Mouse (Mus musculus) liver, embryonic 15.5 days (tissue): ENCODE data around the gene Plcb4. TPM values are rescaled to one million over a fixed set of nuclear protein-coding genes. Genes with fewer than 3 reads are reported as not detected.
"Not testable (repeated sequence)": the region's sequence is repeated elsewhere in the genome, so short reads cannot be mapped to it uniquely, and the experiment has no call there.

ENCODE experiments used
- ATAC-seq: fragments of 200-750 bp; cut with Nextera tagmentation; 2 replicates; pipeline ENCODE4 v1.8.0; 2017; ENCODE audit warnings: moderate number of reproducible peaks, mild to moderate bottlenecking, moderate library complexity; ENCODE audit not compliant: insufficient read depth
- H3K27ac ChIP-seq: fragments of 300-500 bp; sonication (generic); replicated peaks from 2 replicates; pipeline ENCODE4 v1.5.1; 2015; ENCODE audit warnings: mild to moderate bottlenecking, inconsistent platforms
- H3K27me3 ChIP-seq: fragments of 300-500 bp; sonication (generic); 2 replicates; pipeline ENCODE4 v1.6.1; 2015; ENCODE audit warnings: mild to moderate bottlenecking, inconsistent platforms
- H3K36me3 ChIP-seq: fragments of 300-500 bp; sonication (generic); replicated peaks from 2 replicates; pipeline ENCODE4 v1.6.1; 2015; ENCODE audit warnings: moderate library complexity, mild to moderate bottlenecking, inconsistent platforms
- H3K4me1 ChIP-seq: fragments of 300-500 bp; sonication (generic); replicated peaks from 2 replicates; pipeline ENCODE4 v1.6.1; 2015; ENCODE audit warnings: inconsistent platforms
- H3K4me2 ChIP-seq: fragments of 300-500 bp; sonication (generic); 2 replicates; pipeline ENCODE4 v1.6.1; 2015; ENCODE audit warnings: moderate library complexity, mild to moderate bottlenecking, inconsistent platforms
- H3K4me3 ChIP-seq: fragments of 300-500 bp; sonication (generic); replicated peaks from 2 replicates; pipeline ENCODE4 v1.5.1; 2015; ENCODE audit warnings: mild to moderate bottlenecking, inconsistent platforms
- H3K9ac ChIP-seq: fragments of 300-500 bp; sonication (generic); 2 replicates; pipeline ENCODE4 v1.6.1; 2015; ENCODE audit warnings: moderate library complexity, mild to moderate bottlenecking, inconsistent platforms
- H3K9me3 ChIP-seq: fragments of 300-500 bp; sonication (generic); replicated peaks from 2 replicates; pipeline ENCODE4 v1.6.1; 2016; ENCODE audit warnings: inconsistent platforms
- WGBS: fragments of 180-500 bp; shearing (Covaris S2); methylation state at CpG from one replicate; pipeline ENCODE4 v1.1.7; 2015; ENCODE audit warnings: mixed read lengths; ENCODE audit not compliant: insufficient replicate concordance; 5-methylcytosine and 5-hydroxymethylcytosine counted together
- polyA plus RNA-seq: library from polyadenylated mRNA; unstranded; fragments of >200 nt; fragmentation: Nextera tagmentation; extraction: Ambion mirVana; gene quantifications from 2 replicates; pipeline ENCODE4 v1.2.1, GENCODE M21; 2015

The Plcb4 gene
- polyA plus RNA-seq, 1 experiment from 2014 or later = 1.6 TPM

DNA sequence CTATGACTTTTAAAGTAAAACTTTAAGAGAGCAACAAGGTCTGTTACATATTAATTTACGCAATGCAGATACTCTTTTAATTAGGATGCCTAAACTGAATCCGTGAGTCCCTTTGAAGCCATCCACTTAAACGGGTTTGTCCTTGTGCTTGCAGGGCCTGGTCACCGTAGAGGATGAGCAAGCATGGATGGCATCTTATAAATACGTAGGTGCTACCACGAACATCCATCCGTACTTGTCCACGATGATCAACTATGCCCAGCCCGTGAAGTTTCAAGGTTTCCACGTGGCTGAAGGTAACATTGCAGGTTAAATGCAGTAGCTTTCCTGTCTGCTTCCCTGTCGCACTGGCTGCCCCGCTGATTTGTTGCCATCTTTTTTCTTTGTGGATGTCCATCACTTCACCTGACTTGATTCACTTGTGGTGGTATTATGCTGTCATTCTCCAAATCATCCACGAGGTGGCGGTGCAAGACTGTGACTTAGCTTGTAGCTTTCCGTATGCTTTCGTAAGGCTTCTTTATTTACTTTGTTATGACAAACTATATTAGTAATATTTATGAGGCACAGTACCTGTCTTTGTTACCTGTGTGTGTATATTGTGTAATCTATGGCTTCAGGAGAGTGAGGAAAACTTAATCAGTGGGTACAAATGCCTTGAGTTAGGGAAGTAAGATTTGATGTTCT is 308.2 kb downstream of the Plcb4 start:
- ATAC-seq = no peak
- Histone ChIP-seq H3K4me2 (no peak overlapping the region), H3K27ac (no peak overlapping the region), H3K4me3 (no peak overlapping the region), H3K4me1 (no peaks in the 10 kb centered on the region), H3K9me3 (no peaks in the 10 kb centered on the region), H3K36me3 (no peaks in the 10 kb centered on the region), H3K27me3 (no peaks in the 10 kb centered on the region), H3K9ac (no peak overlapping the region)
- 50% methylated on average over 16 of the region's 16 CpGs for WGBS

- Histone ChIP-seq H3K4me2 (no peak overlapping the region), H3K36me3 (no peaks in the 10 kb centered on the region), H3K27me3 (no peaks in the 10 kb centered on the region), H3K4me3 (no peak overlapping the region), H3K4me1 (no peaks in the 10 kb centered on the region), H3K9ac (no peak overlapping the region), H3K9me3 (no peaks in the 10 kb centered on the region), H3K27ac (no peak overlapping the region)
- WGBS = 78% methylated on average over 12 of the region's 12 CpGs
- no peak for ATAC-seq
Observed at GRCm38 (mm10) chr2:135968159-135968558, 309.3 kb downstream of the Plcb4 start.

- WGBS = 74% methylated on average over 4 of the region's 4 CpGs
- Histone ChIP-seq H3K9me3 (no peaks in the 10 kb centered on the region), H3K4me2 (no peak overlapping the region), H3K4me1 (no peaks in the 10 kb centered on the region), H3K9ac (no peak overlapping the region), H3K36me3 (no peaks in the 10 kb centered on the region), H3K27me3 (no peaks in the 10 kb centered on the region), H3K4me3 (no peak overlapping the region), H3K27ac (no peak overlapping the region)
- no peak for ATAC-seq
Observed at GRCm38 (mm10) chr2:135970902-135971301, 312.1 kb downstream of the Plcb4 start.

DNA sequence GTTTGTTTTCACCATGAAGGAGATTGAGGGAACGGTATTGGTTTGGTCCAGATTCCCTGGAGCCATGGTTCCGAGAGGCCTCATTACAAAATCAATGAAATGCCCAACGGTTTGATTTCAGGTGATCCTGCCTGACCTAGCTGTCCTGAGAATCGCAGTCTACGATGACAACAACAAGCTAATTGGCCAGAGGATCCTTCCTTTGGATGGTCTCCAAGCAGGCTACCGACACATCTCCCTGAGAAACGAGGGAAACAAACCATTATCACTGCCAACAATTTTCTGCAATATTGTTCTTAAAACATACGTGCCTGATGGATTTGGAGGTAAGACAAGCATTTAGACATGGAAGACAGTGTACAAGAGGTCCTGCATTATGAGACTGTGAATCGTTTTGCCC is 317.2 kb downstream of the Plcb4 start:
- 69% methylated on average over 9 of the region's 9 CpGs for WGBS
- no peaks in the 10 kb centered on the region for H3K4me1 ChIP-seq

GRCm38 (mm10) chr2:135978790-135979189 is 320.0 kb downstream of the Plcb4 start:
- no peak overlapping the region for H3K4me2 ChIP-seq
- no peak overlapping the region for H3K27ac ChIP-seq

More for the DNA sequence above, 317.2 kb downstream of the Plcb4 start:
- Histone ChIP-seq H3K4me3 (no peak overlapping the region), H3K4me2 (no peak overlapping the region), H3K9ac (no peak overlapping the region), H3K9me3 (no peaks in the 10 kb centered on the region), H3K36me3 (no peaks in the 10 kb centered on the region), H3K27ac (no peak overlapping the region), H3K27me3 (no peaks in the 10 kb centered on the region)
- ATAC-seq = no peak

GRCm38 (mm10) chr2:135980428-135980827 is 321.6 kb downstream of the Plcb4 start:
- Histone ChIP-seq H3K4me3 (no peak overlapping the region), H3K27ac (no peak overlapping the region), H3K9ac (no peak overlapping the region), H3K4me1 (no peaks in the 10 kb centered on the region), H3K27me3 (no peaks in the 10 kb centered on the region), H3K4me2 (no peak overlapping the region), H3K36me3 (no peaks in the 10 kb centered on the region), H3K9me3 (no peaks in the 10 kb centered on the region)
- ATAC-seq = no peak
- WGBS = 52% methylated on average over 1 of the region's 1 CpGs

More at GRCm38 (mm10) chr2:135978790-135979189, 320.0 kb downstream of the Plcb4 start:
- Histone ChIP-seq H3K4me1 (no peaks in the 10 kb centered on the region), H3K9me3 (no peaks in the 10 kb centered on the region), H3K36me3 (no peaks in the 10 kb centered on the region), H3K4me3 (no peak overlapping the region), H3K9ac (no peak overlapping the region), H3K27me3 (no peaks in the 10 kb centered on the region)
- WGBS = 53% methylated on average over 5 of the region's 5 CpGs
- ATAC-seq = no peak

- no peaks in the 10 kb centered on the region for H3K9me3 ChIP-seq
- no peak overlapping the region for H3K9ac ChIP-seq
- H3K27me3 ChIP-seq = no peaks in the 10 kb centered on the region
- no peak overlapping the region for H3K4me3 ChIP-seq
- WGBS = 54% methylated on average over 4 of the region's 4 CpGs
- H3K27ac ChIP-seq = no peak overlapping the region
- H3K4me2 ChIP-seq = no peak overlapping the region
- no peak for ATAC-seq
- H3K36me3 ChIP-seq = no peaks in the 10 kb centered on the region
- no peaks in the 10 kb centered on the region for H3K4me1 ChIP-seq
Observed at GRCm38 (mm10) chr2:135983972-135984371, 325.2 kb downstream of the Plcb4 start.

GRCm38 (mm10) chr2:135985536-135986265 is 326.9 kb downstream of the Plcb4 start:
- Histone ChIP-seq H3K9me3 (no peaks in the 10 kb centered on the region), H3K9ac (no peak overlapping the region), H3K4me1 (no peaks in the 10 kb centered on the region), H3K4me2 (no peak overlapping the region), H3K27me3 (no peaks in the 10 kb centered on the region), H3K36me3 (no peaks in the 10 kb centered on the region), H3K27ac (no peak overlapping the region), H3K4me3 (no peak overlapping the region)
- 62% methylated on average over 15 of the region's 15 CpGs for WGBS
- no peak for ATAC-seq

DNA sequence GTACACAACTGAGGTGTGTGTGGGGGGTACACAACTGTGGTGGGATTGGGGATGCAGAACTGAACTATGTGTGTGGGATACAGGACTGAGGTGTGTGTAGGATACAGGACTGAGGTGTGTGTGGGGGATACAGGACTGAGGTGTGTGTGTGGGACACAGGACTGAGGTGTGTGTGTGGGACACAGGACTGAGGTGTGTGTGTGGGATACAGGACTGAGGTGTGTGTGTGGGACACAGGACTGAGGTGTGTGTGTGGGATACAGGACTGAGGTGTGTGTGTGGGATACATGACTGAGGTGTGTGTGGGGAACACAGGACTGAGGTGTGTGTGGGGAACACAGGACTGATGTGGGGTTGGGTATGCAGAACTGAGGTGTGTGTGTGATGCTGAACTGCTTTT is 329.7 kb downstream of the Plcb4 start:
- not testable (repeated sequence) for H3K27me3 ChIP-seq, ATAC-seq, H3K4me2 ChIP-seq, H3K9me3 ChIP-seq, H3K4me3 ChIP-seq, H3K27ac ChIP-seq, H3K9ac ChIP-seq, H3K4me1 ChIP-seq, H3K36me3 ChIP-seq

DNA sequence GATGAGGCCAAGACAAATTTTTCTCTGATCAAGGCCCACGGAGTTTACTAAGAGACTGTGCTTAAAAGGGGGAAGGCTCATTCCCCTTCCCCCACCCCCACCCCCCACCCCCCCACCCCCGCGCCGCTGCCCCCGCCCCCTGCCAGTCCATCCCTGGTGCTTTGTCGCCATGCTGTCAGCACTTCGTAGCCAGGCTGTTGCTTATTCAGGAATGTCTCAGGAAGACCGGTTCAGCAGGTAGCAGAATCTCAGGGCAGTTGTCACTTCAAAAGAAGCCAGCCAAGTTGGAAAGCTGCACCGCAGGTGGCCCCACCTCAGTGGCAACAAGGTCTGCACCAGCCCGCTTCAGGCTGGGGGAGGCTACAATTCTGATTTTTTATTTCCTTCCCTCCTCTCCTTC is 331.9 kb downstream of the Plcb4 start:
- not testable (repeated sequence) for H3K36me3 ChIP-seq, ATAC-seq, H3K4me1 ChIP-seq, H3K4me2 ChIP-seq, H3K4me3 ChIP-seq, H3K9ac ChIP-seq, H3K27me3 ChIP-seq, H3K9me3 ChIP-seq, H3K27ac ChIP-seq
- 68% methylated on average over 10 of the region's 10 CpGs for WGBS

GRCm38 (mm10) chr2:135993314-135993713 is 334.5 kb downstream of the Plcb4 start:
- no peaks in the 10 kb centered on the region for H3K4me1 ChIP-seq
- no peaks in the 10 kb centered on the region for H3K9me3 ChIP-seq
- H3K9ac ChIP-seq = no peak overlapping the region
- H3K36me3 ChIP-seq = no peaks in the 10 kb centered on the region
- H3K4me2 ChIP-seq = no peak overlapping the region
- no peak for ATAC-seq
- WGBS = 65% methylated on average over 11 of the region's 11 CpGs
- H3K27ac ChIP-seq = no peak overlapping the region
- H3K27me3 ChIP-seq = no peaks in the 10 kb centered on the region
- H3K4me3 ChIP-seq = no peak overlapping the region
